Mouse (Mus musculus): ENCODE results near the gene Npl.
A peak's percentile ranks its signal among the peaks of the same experiment; 100 is the strongest.

GRCm38 (mm10) chr1:153550814-153551213, 969 bp upstream of the Npl start:
- TF ChIP-seq CTCF (IDR thresholded peaks at IDR 0.05; ENCODE audit: low read depth) (peak; percentile 64), EP300 (IDR thresholded peaks at IDR 0.05; ENCODE audit: low read depth) (no peak)

Data from heart, postnatal 0 days (tissue).